Mouse (Mus musculus) lung, adult 2 months (tissue): ENCODE measurements around the gene Top2a.

ENCODE experiments used
- CTCF ChIP-seq: fragments of 200-500 bp; IDR thresholded peaks from 2 replicates; pipeline ENCODE4 v1.5.1; 2011; ENCODE audit warnings: mild to moderate bottlenecking, low read length, control low read depth; ENCODE audit not compliant: insufficient read depth
- POLR2A ChIP-seq: fragments of 200-500 bp; IDR thresholded peaks from 2 replicates; pipeline ENCODE4 v1.6.1; 2011; ENCODE audit warnings: low read depth, mild to moderate bottlenecking, control low read depth, low read length, borderline replicate concordance; ENCODE audit errors: extremely low read depth

GRCm38 (mm10) chr11:98964201-98964615 lies 59.8 kb downstream of the Top2a start:
- TF ChIP-seq POLR2A: no peak
- no peak for TF ChIP-seq CTCF
